Mouse (Mus musculus) embryonic fibroblast, embryonic 13.5 days (primary cell): ENCODE measurements around the gene Slc3a2.

Experiments used
- CTCF ChIP-seq: IDR thresholded peaks from 2 replicates; pipeline ENCODE4 v1.5.1; 2011; ENCODE audit warnings: mild to moderate bottlenecking, control low read depth, low read length, moderate library complexity, borderline replicate concordance; ENCODE audit not compliant: insufficient read depth
- POLR2A ChIP-seq: IDR thresholded peaks from 2 replicates; pipeline ENCODE4 v1.6.1; 2011; ENCODE audit warnings: low read depth, mild to moderate bottlenecking, control low read depth, low read length, moderate library complexity

DNA sequence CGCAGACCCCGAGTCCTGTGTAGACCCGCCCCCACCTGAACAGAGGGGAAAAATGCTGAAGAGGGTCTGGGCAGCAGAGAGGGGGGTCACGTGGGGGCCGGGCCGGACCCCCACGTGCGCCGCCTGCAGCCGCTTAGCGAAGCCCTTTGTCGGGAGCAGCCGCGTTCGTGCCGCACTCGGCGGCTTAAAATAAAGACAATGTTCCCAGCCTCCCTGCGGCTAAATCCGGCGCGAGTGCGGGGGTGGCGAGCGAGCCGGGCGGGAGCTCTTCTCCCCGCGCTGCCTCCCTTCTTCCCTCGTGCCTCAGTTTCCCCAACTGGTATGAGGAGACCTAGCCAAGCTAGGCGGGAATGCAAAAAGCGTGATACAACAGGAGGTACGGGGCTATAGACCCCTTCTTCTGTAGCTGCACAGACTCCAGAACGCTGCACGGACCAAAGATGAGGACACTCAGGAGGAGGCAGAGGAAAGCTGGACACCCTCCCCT is 61.3 kb downstream of the Slc3a2 start:
- no peak for TF ChIP-seq CTCF
- TF ChIP-seq POLR2A = no peak
